Mouse (Mus musculus) limb, embryonic 11.5 days (tissue): ENCODE data around the gene Dixdc1. TPM values are rescaled to one million over a fixed set of nuclear protein-coding genes. Genes with fewer than 3 reads are reported as not detected.

ENCODE experiments used
- ATAC-seq: fragments of 200-750 bp; cut with Nextera tagmentation; 2 replicates; pipeline ENCODE4 v1.8.0; 2017; ENCODE audit warnings: low read depth; ENCODE audit not compliant: insufficient number of reproducible peaks, low FRiP score, low TSS enrichment
- DNase-seq: peaks from one replicate; pipeline ENCODE4 v3.0.0-alpha.2; 2015; ENCODE audit warnings: low spot score
- H3K27ac ChIP-seq: fragments of 300-500 bp; sonication (generic); replicated peaks from 2 replicates; pipeline ENCODE4 v1.5.1; 2014; ENCODE audit warnings: low read depth, mild to moderate bottlenecking, low read length
- H3K27me3 ChIP-seq: fragments of 300-500 bp; sonication (generic); 2 replicates; pipeline ENCODE4 v1.6.1; 2014; ENCODE audit warnings: mild to moderate bottlenecking, low read length, mixed read lengths; ENCODE audit not compliant: control insufficient read depth, insufficient read depth
- H3K36me3 ChIP-seq: fragments of 300-500 bp; sonication (generic); 2 replicates; pipeline ENCODE4 v1.6.1; 2014; ENCODE audit warnings: mild to moderate bottlenecking, low read length, moderate library complexity, mixed read lengths; ENCODE audit not compliant: control insufficient read depth, insufficient read depth
- H3K4me1 ChIP-seq: fragments of 300-500 bp; sonication (generic); 2 replicates; pipeline ENCODE4 v1.6.1; 2014; ENCODE audit warnings: low read length, mixed read lengths; ENCODE audit not compliant: control insufficient read depth, insufficient read depth
- H3K4me2 ChIP-seq: fragments of 300-500 bp; sonication (generic); 2 replicates; pipeline ENCODE4 v1.6.1; 2014; ENCODE audit warnings: low read depth, mild to moderate bottlenecking, moderate library complexity; ENCODE audit not compliant: severe bottlenecking
- H3K4me3 ChIP-seq: fragments of 300-500 bp; sonication (generic); 2 replicates; pipeline ENCODE4 v1.5.1; 2014; ENCODE audit warnings: low read depth, low read length
- H3K9ac ChIP-seq: fragments of 300-500 bp; sonication (generic); 2 replicates; pipeline ENCODE4 v1.6.1; 2014; ENCODE audit warnings: mild to moderate bottlenecking, low read length
- H3K9me3 ChIP-seq: fragments of 300-500 bp; sonication (generic); 2 replicates; pipeline ENCODE4 v1.6.1; 2016; ENCODE audit warnings: low read length; ENCODE audit not compliant: control insufficient read depth
- WGBS: fragments of 180-500 bp; shearing (Covaris S2); extraction: QIAGEN DNeasy Blood & Tissue Kit; methylation state at CpG from one replicate; pipeline ENCODE4 v1.1.7; 2014; 5-methylcytosine and 5-hydroxymethylcytosine counted together
- polyA plus RNA-seq: library from polyadenylated mRNA; unstranded; fragments of >200 nt; fragmentation: Nextera tagmentation; extraction: Ambion mirVana; gene quantifications from 2 replicates; pipeline ENCODE4 v1.2.1, GENCODE M21; 2014

Gene Dixdc1
- polyA plus RNA-seq, 1 experiment from 2014 or later = 27.6 TPM

DNA sequence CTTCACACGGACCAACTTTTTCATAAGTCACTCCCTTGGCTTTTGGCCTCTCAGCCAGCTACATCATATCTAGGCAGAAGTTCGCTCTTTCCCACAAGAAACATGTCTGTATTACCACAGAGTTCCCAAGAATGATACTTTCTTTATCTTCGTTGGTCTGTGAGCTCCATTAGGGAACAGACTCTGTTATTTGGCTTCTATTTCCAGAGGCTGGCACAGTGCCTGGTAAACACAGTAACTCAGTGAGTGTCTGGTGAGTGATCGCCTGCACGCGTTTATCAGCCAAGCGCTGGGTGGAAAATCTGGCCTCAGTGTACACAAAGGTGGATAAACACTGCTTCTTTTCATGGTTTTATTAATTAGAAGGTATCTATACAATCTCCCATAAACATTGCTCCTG is 15.9 kb downstream of the Dixdc1 start:
- Histone ChIP-seq H3K4me2 (no peak overlapping the region), H3K9me3 (no peaks in the 10 kb centered on the region), H3K27ac (no peak overlapping the region), H3K4me1 (peaks cover 22% of the 10 kb centered on the region), H3K4me3 (no peak overlapping the region), H3K27me3 (no peaks in the 10 kb centered on the region), H3K9ac (no peak overlapping the region), H3K36me3 (no peaks in the 10 kb centered on the region; the same call in 1 of the 2 replicates)
- DNase-seq = no peak
- ATAC-seq = no peak
- WGBS = 77% methylated on average over 7 of the region's 7 CpGs

GRCm38 (mm10) chr9:50722451-50722911 is 16.8 kb downstream of the Dixdc1 start:
- no peaks in the 10 kb centered on the region for H3K27me3 ChIP-seq
- WGBS = 48% methylated on average over 8 of the region's 8 CpGs
- no peak overlapping the region for H3K4me2 ChIP-seq
- ATAC-seq (no peak), DNase-seq (no peak)
- no peaks in the 10 kb centered on the region for H3K9me3 ChIP-seq
- no peaks in the 10 kb centered on the region; the same call in 1 of the 2 replicates for H3K36me3 ChIP-seq
- H3K4me1 ChIP-seq = peaks cover 21% of the 10 kb centered on the region
- no peak overlapping the region for H3K9ac ChIP-seq
- no peak overlapping the region for H3K4me3 ChIP-seq
- H3K27ac ChIP-seq = no peak overlapping the region

- Histone ChIP-seq H3K36me3 (no peaks in the 10 kb centered on the region; the same call in 1 of the 2 replicates), H3K27me3 (no peaks in the 10 kb centered on the region), H3K4me1 (peaks cover 20% of the 10 kb centered on the region), H3K9me3 (no peaks in the 10 kb centered on the region), H3K27ac (no peak overlapping the region), H3K4me3 (no peak overlapping the region), H3K9ac (no peak overlapping the region), H3K4me2 (no peak overlapping the region)
- 18% methylated on average over 12 of the region's 12 CpGs for WGBS
- ATAC-seq = no peak
- peak; percentile 46 for DNase-seq
Observed at GRCm38 (mm10) chr9:50721061-50721460, 18.3 kb downstream of the Dixdc1 start.

DNA sequence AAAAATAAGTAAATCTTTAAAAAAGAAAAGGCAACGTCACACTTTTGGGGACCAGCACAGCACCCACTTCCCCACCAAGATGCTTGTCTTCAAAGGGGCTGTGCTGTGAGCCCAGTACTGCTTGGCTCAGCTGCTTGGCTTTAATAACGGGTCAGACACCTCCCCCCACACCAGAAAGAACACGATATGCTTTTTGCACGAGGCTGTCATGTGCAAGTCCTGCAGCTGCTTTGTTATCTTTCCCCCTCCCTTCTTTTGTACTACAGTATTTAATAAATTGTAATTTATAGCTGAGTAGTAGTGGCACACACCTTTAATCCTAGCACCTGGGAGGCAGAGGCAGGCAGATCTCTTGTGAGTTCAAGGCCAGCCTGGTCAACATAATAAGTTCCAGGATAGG is 20.4 kb downstream of the Dixdc1 start:
- Histone ChIP-seq H3K27me3 (no peaks in the 10 kb centered on the region), H3K4me3 (no peak overlapping the region), H3K9me3 (no peaks in the 10 kb centered on the region), H3K27ac (no peak overlapping the region), H3K9ac (no peak overlapping the region), H3K4me1 (peaks cover 12% of the 10 kb centered on the region; the same call in 1 of the 2 replicates), H3K4me2 (no peak overlapping the region), H3K36me3 (no peaks in the 10 kb centered on the region; the same call in 1 of the 2 replicates)
- DNase-seq (no peak), ATAC-seq (no peak)
- WGBS = 82% methylated on average over 4 of the region's 4 CpGs

DNA sequence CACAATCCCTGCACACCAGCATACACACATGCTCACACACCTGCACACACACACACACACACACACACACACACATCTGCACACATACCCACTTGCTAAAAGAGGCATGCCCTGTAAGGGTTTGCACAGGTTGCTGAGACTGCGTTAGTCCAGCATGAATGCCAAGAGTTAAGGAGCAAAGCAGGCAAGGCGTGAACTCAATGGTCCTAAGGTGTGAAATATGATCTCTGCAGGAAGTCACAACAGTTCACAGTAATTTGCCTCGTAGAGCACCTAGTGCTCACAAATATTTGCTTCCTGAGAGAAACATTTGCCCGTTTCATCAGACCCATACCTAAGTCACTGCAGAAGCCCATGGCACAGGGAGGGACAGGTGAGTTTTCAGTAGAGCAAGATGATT is 25.1 kb downstream of the Dixdc1 start:
- H3K4me1 ChIP-seq = peaks cover 6% of the 10 kb centered on the region; the same call in 1 of the 2 replicates
- no peak overlapping the region for H3K4me3 ChIP-seq
- no peak overlapping the region for H3K27ac ChIP-seq
- no peak overlapping the region for H3K4me2 ChIP-seq
- no peak overlapping the region for H3K9ac ChIP-seq
- ATAC-seq (no peak), DNase-seq (no peak)
- no peaks in the 10 kb centered on the region; the same call in 1 of the 2 replicates for H3K36me3 ChIP-seq
- no peaks in the 10 kb centered on the region for H3K9me3 ChIP-seq
- no peaks in the 10 kb centered on the region for H3K27me3 ChIP-seq
- WGBS = 37% methylated on average over 4 of the region's 4 CpGs

DNA sequence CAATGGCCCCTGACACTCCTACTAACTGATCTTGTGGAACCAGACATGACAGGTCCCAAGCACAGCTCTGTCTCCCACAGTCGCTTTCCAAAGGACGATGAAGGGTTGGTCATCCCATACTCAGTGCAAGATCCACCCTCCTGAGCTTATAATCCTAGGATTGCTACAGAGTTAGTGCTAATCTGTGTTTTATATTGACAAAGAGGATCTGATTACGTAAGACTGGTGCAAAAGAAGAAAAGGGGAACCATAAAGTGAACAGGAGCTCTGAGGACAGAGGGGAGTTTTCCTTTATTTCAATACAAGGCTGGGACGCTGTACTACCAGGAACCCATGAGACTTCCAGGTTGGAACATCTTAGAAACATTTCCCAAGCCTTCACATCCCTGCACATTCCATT is 28.0 kb downstream of the Dixdc1 start:
- no peaks in the 10 kb centered on the region for H3K27me3 ChIP-seq
- no peaks in the 10 kb centered on the region; the same call in 1 of the 2 replicates for H3K36me3 ChIP-seq
- ATAC-seq = no peak

GRCm38 (mm10) chr9:50709108-50709507 is 30.2 kb downstream of the Dixdc1 start:
- Histone ChIP-seq H3K4me1 (peaks cover 2% of the 10 kb centered on the region; the same call in 1 of the 2 replicates), H3K36me3 (peaks cover 2% of the 10 kb centered on the region; the same call in 1 of the 2 replicates), H3K9ac (no peak overlapping the region), H3K27ac (no peak overlapping the region), H3K4me3 (no peak overlapping the region), H3K9me3 (no peaks in the 10 kb centered on the region), H3K4me2 (no peak overlapping the region), H3K27me3 (no peaks in the 10 kb centered on the region)
- ATAC-seq (no peak), DNase-seq (no peak)
- WGBS = 30% methylated on average over 2 of the region's 2 CpGs

More for the DNA sequence above, 28.0 kb downstream of the Dixdc1 start:
- peaks cover 6% of the 10 kb centered on the region; the same call in 1 of the 2 replicates for H3K4me1 ChIP-seq
- H3K27ac ChIP-seq = no peak overlapping the region
- WGBS = 85% methylated on average over 4 of the region's 4 CpGs
- DNase-seq = no peak
- H3K9me3 ChIP-seq = no peaks in the 10 kb centered on the region
- H3K4me2 ChIP-seq = no peak overlapping the region
- no peak overlapping the region for H3K4me3 ChIP-seq
- H3K9ac ChIP-seq = no peak overlapping the region

GRCm38 (mm10) chr9:50704907-50705306 is 34.4 kb downstream of the Dixdc1 start:
- Histone ChIP-seq H3K27ac (no peak overlapping the region), H3K4me2 (no peak overlapping the region), H3K4me1 (peaks cover 3% of the 10 kb centered on the region; the same call in 1 of the 2 replicates), H3K27me3 (no peaks in the 10 kb centered on the region), H3K9ac (no peak overlapping the region), H3K36me3 (0 out of 2 replicates have a peak, but pooled peaks cover 2% of the 10 kb centered on the region), H3K4me3 (no peak overlapping the region), H3K9me3 (no peaks in the 10 kb centered on the region)
- DNase-seq (no peak), ATAC-seq (no peak)
- 73% methylated on average over 6 of the region's 6 CpGs for WGBS
